Mouse (Mus musculus) heart, embryonic 11.5 days (tissue): ENCODE results near the gene Pex6. TPM values are rescaled to one million over a fixed set of nuclear protein-coding genes. Genes with fewer than 3 reads are reported as not detected.

Source experiments
- ATAC-seq: fragments of 200-750 bp; cut with Nextera tagmentation; replicated peaks from 2 replicates; pipeline ENCODE4 v1.8.0; 2017; ENCODE audit warnings: moderate library complexity; ENCODE audit not compliant: insufficient number of reproducible peaks, low FRiP score, low TSS enrichment
- H3K27ac ChIP-seq: fragments of 300-500 bp; sonication (generic); 2 replicates; pipeline ENCODE4 v1.5.1; 2014; ENCODE audit warnings: mild to moderate bottlenecking, low read depth, low read length
- H3K27me3 ChIP-seq: fragments of 300-500 bp; sonication (generic); 2 replicates; pipeline ENCODE4 v1.6.1; 2014; ENCODE audit warnings: mild to moderate bottlenecking, low read length, mixed read lengths; ENCODE audit not compliant: control insufficient read depth, insufficient read depth
- H3K36me3 ChIP-seq: fragments of 300-500 bp; sonication (generic); 2 replicates; pipeline ENCODE4 v1.6.1; 2014; ENCODE audit warnings: mild to moderate bottlenecking, low read length, moderate library complexity, mixed read lengths; ENCODE audit not compliant: control insufficient read depth, insufficient read depth
- H3K4me1 ChIP-seq: fragments of 300-500 bp; sonication (generic); 2 replicates; pipeline ENCODE4 v1.6.1; 2014; ENCODE audit warnings: low read length; ENCODE audit not compliant: control insufficient read depth, insufficient read depth
- H3K4me2 ChIP-seq: fragments of 300-500 bp; sonication (generic); 2 replicates; pipeline ENCODE4 v1.6.1; 2014; ENCODE audit warnings: mild to moderate bottlenecking, moderate library complexity
- H3K4me3 ChIP-seq: fragments of 300-500 bp; sonication (generic); 2 replicates; pipeline ENCODE4 v1.5.1; 2014; ENCODE audit warnings: low read depth, low read length
- H3K9ac ChIP-seq: fragments of 300-500 bp; sonication (generic); 2 replicates; pipeline ENCODE4 v1.6.1; 2014; ENCODE audit warnings: mild to moderate bottlenecking, low read depth, low read length, moderate library complexity
- H3K9me3 ChIP-seq: fragments of 300-500 bp; sonication (generic); replicated peaks from 2 replicates; pipeline ENCODE4 v1.6.1; 2016; ENCODE audit warnings: low read length; ENCODE audit not compliant: control insufficient read depth
- WGBS: fragments of 180-500 bp; shearing (Covaris S2); extraction: QIAGEN DNeasy Blood & Tissue Kit; methylation state at CpG from one replicate; pipeline ENCODE4 v1.1.7; 2014; ENCODE audit not compliant: insufficient replicate concordance; 5-methylcytosine and 5-hydroxymethylcytosine counted together
- polyA plus RNA-seq: library from polyadenylated mRNA; unstranded; fragments of >200 nt; fragmentation: Nextera tagmentation; extraction: Ambion mirVana; gene quantifications from 2 replicates; pipeline ENCODE4 v1.2.1, GENCODE M21; 2014

Pex6 gene
- polyA plus RNA-seq, 1 experiment from 2014 or later = 9.0 TPM

GRCm38 (mm10) chr17:46771616-46772015 is 60.4 kb downstream of the Pex6 start:
- peak overlapping the region; percentile 89 for H3K4me2 ChIP-seq
- 68% methylated on average over 17 of the region's 17 CpGs for WGBS
- peaks cover 12% of the 10 kb centered on the region for H3K36me3 ChIP-seq

GRCm38 (mm10) chr17:46772038-46772403 is 60.8 kb downstream of the Pex6 start:
- H3K27me3 ChIP-seq = no peaks in the 10 kb centered on the region
- ATAC-seq = no peak
- WGBS = 8% methylated on average over 5 of the region's 5 CpGs
- H3K9ac ChIP-seq = peak overlapping the region; percentile 89
- H3K4me3 ChIP-seq = peak overlapping the region; percentile 84
- peak overlapping the region; percentile 89 for H3K4me2 ChIP-seq
- no peaks in the 10 kb centered on the region for H3K9me3 ChIP-seq
- H3K36me3 ChIP-seq = peaks cover 14% of the 10 kb centered on the region
- peak overlapping the region; percentile 70 for H3K27ac ChIP-seq
- H3K4me1 ChIP-seq = peaks cover 7% of the 10 kb centered on the region

More at GRCm38 (mm10) chr17:46771616-46772015, 60.4 kb downstream of the Pex6 start:
- H3K27me3 ChIP-seq = no peaks in the 10 kb centered on the region
- no peak overlapping the region for H3K27ac ChIP-seq
- ATAC-seq = no peak
- H3K9ac ChIP-seq = peak overlapping the region; percentile 89; the same call in 1 of the 2 replicates
- H3K4me3 ChIP-seq = peak overlapping the region; percentile 84
- H3K9me3 ChIP-seq = no peaks in the 10 kb centered on the region
- H3K4me1 ChIP-seq = peaks cover 7% of the 10 kb centered on the region

GRCm38 (mm10) chr17:46772404-46773277 is 61.4 kb downstream of the Pex6 start, which contains the start of gene 2310039H08Rik:
Gene 2310039H08Rik, plus strand, starts transcription at chr17:46772635.
- peak; percentile 81 for ATAC-seq
- H3K27ac ChIP-seq = peak within 1 kb of the TSS; percentile 70
- H3K4me2 ChIP-seq = peak within 1 kb of the TSS; percentile 89
- peak within 1 kb of the TSS; percentile 84 for H3K4me3 ChIP-seq
- peak within 1 kb of the TSS; percentile 89 for H3K9ac ChIP-seq
- WGBS = under 1% methylated on average over 50 of the region's 50 CpGs
- H3K9me3 ChIP-seq = no peaks in the 10 kb centered on the region
- H3K27me3 ChIP-seq = no peaks in the 10 kb centered on the region
- peaks cover 7% of the 10 kb centered on the region for H3K4me1 ChIP-seq
- peaks cover 20% of the 10 kb centered on the region for H3K36me3 ChIP-seq

GRCm38 (mm10) chr17:46773278-46774130 is 62.2 kb downstream of the Pex6 start:
- Histone ChIP-seq H3K4me1 (peaks cover 7% of the 10 kb centered on the region), H3K4me2 (peak overlapping the region; percentile 89), H3K4me3 (peak overlapping the region; percentile 84), H3K9me3 (no peaks in the 10 kb centered on the region), H3K9ac (peak overlapping the region; percentile 89), H3K27me3 (no peaks in the 10 kb centered on the region), H3K36me3 (peaks cover 28% of the 10 kb centered on the region), H3K27ac (peak overlapping the region; percentile 70)
- WGBS = 10% methylated on average over 19 of the region's 20 CpGs
- ATAC-seq = no peak

DNA sequence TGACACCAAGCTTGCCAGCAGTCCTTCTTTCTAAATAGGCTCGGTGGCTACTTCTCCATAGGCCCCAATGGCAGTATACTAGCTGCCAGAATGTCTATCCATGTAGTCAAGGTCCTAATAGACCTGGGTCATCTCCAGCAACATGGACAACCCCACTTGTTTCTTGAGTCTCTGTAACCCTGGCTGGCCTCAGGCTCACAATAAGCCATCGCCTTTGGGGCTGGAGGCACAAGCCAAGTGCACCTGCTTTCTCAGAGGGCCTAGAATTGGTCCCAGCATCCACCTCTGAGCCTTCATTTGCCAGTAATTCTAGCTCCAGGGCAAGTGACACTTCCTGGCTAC is 62.8 kb downstream of the Pex6 start:
- H3K27ac ChIP-seq = no peak overlapping the region
- H3K9ac ChIP-seq = 0 out of 2 replicates have a peak overlapping the region, but pooled peaks have one; percentile 16
- no peak overlapping the region for H3K4me3 ChIP-seq
- ATAC-seq = no peak
- WGBS = 49% methylated on average over 2 of the region's 2 CpGs
- H3K27me3 ChIP-seq = no peaks in the 10 kb centered on the region
- peaks cover 32% of the 10 kb centered on the region for H3K36me3 ChIP-seq
- peaks cover 7% of the 10 kb centered on the region for H3K4me1 ChIP-seq
- no peaks in the 10 kb centered on the region for H3K9me3 ChIP-seq
- H3K4me2 ChIP-seq = no peak overlapping the region; the same call in 1 of the 2 replicates

GRCm38 (mm10) chr17:46775070-46775469 is 63.8 kb downstream of the Pex6 start:
- peaks cover 7% of the 10 kb centered on the region for H3K4me1 ChIP-seq
- no peaks in the 10 kb centered on the region for H3K9me3 ChIP-seq
- H3K9ac ChIP-seq = no peak overlapping the region
- 93% methylated on average over 9 of the region's 9 CpGs for WGBS
- no peak for ATAC-seq
- H3K36me3 ChIP-seq = peaks cover 39% of the 10 kb centered on the region
- no peak overlapping the region for H3K4me2 ChIP-seq
- no peaks in the 10 kb centered on the region for H3K27me3 ChIP-seq
- no peak overlapping the region for H3K27ac ChIP-seq
- H3K4me3 ChIP-seq = no peak overlapping the region

Other genes starting within 250 kb of the Pex6 start
- 0.04 and 0.07 TPM in 2 replicates for gene Ttbk1, start 223.8 kb upstream of the Pex6 start, polyA plus RNA-seq
- gene Dnph1, start 214.8 kb upstream of the Pex6 start, polyA plus RNA-seq = 27.9 and 28.4 TPM in 2 replicates
- 2.5 and 4.4 TPM in 2 replicates for gene Cul9, start 165.1 kb upstream of the Pex6 start, polyA plus RNA-seq
- gene Srf, start 155.3 kb upstream of the Pex6 start, polyA plus RNA-seq = 14.6 and 15.0 TPM in 2 replicates
- gene Ptk7, start 82.0 kb upstream of the Pex6 start, polyA plus RNA-seq = 18.8 and 22.8 TPM in 2 replicates
- gene Klc4, start 65.4 kb upstream of the Pex6 start, polyA plus RNA-seq = 16.5 and 18.0 TPM in 2 replicates
- 110 and 119 TPM in 2 replicates for gene Mrpl2, start 65.2 kb upstream of the Pex6 start, polyA plus RNA-seq
- 33.6 and 36.2 TPM in 2 replicates for gene Cul7, start 61.1 kb upstream of the Pex6 start, polyA plus RNA-seq
- gene Rrp36, start 37.1 kb upstream of the Pex6 start, polyA plus RNA-seq = 37.0 and 40.8 TPM in 2 replicates
- gene Mea1, start 32.7 kb upstream of the Pex6 start, polyA plus RNA-seq = 142 and 154 TPM in 2 replicates
- gene Klhdc3, start 30.5 kb upstream of the Pex6 start, polyA plus RNA-seq = 117 and 143 TPM in 2 replicates
- gene Ppp2r5d, start 6.4 kb upstream of the Pex6 start, polyA plus RNA-seq = 52.5 and 63.6 TPM in 2 replicates
- 0.61 and 1.0 TPM in 2 replicates for gene Gnmt, start 17.7 kb downstream of the Pex6 start, polyA plus RNA-seq
- gene Cnpy3, start 40.8 kb downstream of the Pex6 start, polyA plus RNA-seq = 46.5 and 51.9 TPM in 2 replicates
- 0.24 and 0.34 TPM in 2 replicates for gene Ptcra, start 52.2 kb downstream of the Pex6 start, polyA plus RNA-seq
- 43.9 and 45.3 TPM in 2 replicates for gene 2310039H08Rik, start 61.2 kb downstream of the Pex6 start, polyA plus RNA-seq
- gene Rpl7l1, start 71.2 kb downstream of the Pex6 start, polyA plus RNA-seq = 115 and 116 TPM in 2 replicates
- 4.1 and 4.9 TPM in 2 replicates for gene Bicral, start 147.0 kb downstream of the Pex6 start, polyA plus RNA-seq
- gene Tbcc, start 179.2 kb downstream of the Pex6 start, polyA plus RNA-seq = 53.4 and 54.1 TPM in 2 replicates
- not detected in 2 replicates for gene Prph2, start 199.0 kb downstream of the Pex6 start, polyA plus RNA-seq